Mouse (Mus musculus) hindbrain, embryonic 11.5 days (tissue): Measurements from ENCODE around the gene Pip5k1b. TPM values are rescaled to one million over a fixed set of nuclear protein-coding genes. Genes with fewer than 3 reads are reported as not detected.
A peak's percentile ranks its signal among the peaks of the same experiment; 100 is the strongest.

Experiments
- ATAC-seq: fragments of 200-750 bp; cut with Nextera tagmentation; 2 replicates; pipeline ENCODE4 v1.8.0; 2017; ENCODE audit warnings: mild to moderate bottlenecking, moderate TSS enrichment, moderate library complexity; ENCODE audit not compliant: low FRiP score
- DNase-seq: peaks from one replicate; pipeline ENCODE4 v3.0.0-alpha.2; 2015; ENCODE audit warnings: low spot score
- H3K27ac ChIP-seq: fragments of 300-500 bp; sonication (generic); 2 replicates; pipeline ENCODE4 v1.5.1; 2014; ENCODE audit warnings: mild to moderate bottlenecking, low read depth, low read length
- H3K27me3 ChIP-seq: fragments of 300-500 bp; sonication (generic); 2 replicates; pipeline ENCODE4 v1.6.1; 2014; ENCODE audit warnings: mild to moderate bottlenecking, low read length, moderate library complexity, mixed read lengths; ENCODE audit not compliant: control insufficient read depth, insufficient read depth
- H3K36me3 ChIP-seq: fragments of 300-500 bp; sonication (generic); 2 replicates; pipeline ENCODE4 v1.6.1; 2014; ENCODE audit warnings: mild to moderate bottlenecking, low read length, moderate library complexity, mixed read lengths; ENCODE audit not compliant: control insufficient read depth, insufficient read depth
- H3K4me1 ChIP-seq: fragments of 300-500 bp; sonication (generic); replicated peaks from 2 replicates; pipeline ENCODE4 v1.6.1; 2014; ENCODE audit warnings: low read length, mixed read lengths; ENCODE audit not compliant: control insufficient read depth, insufficient read depth
- H3K4me2 ChIP-seq: fragments of 300-500 bp; sonication (generic); replicated peaks from 2 replicates; pipeline ENCODE4 v1.6.1; 2014; ENCODE audit warnings: mild to moderate bottlenecking, low read depth, low read length
- H3K4me3 ChIP-seq: fragments of 300-500 bp; sonication (generic); 2 replicates; pipeline ENCODE4 v1.5.1; 2014; ENCODE audit warnings: low read depth, low read length
- H3K9ac ChIP-seq: fragments of 300-500 bp; sonication (generic); 2 replicates; pipeline ENCODE4 v1.6.1; 2014; ENCODE audit warnings: low read depth, low read length
- H3K9me3 ChIP-seq: fragments of 300-500 bp; sonication (generic); 2 replicates; pipeline ENCODE4 v1.6.1; 2016; ENCODE audit warnings: low read length; ENCODE audit not compliant: control insufficient read depth
- WGBS: fragments of 180-500 bp; shearing (Covaris S2); extraction: QIAGEN DNeasy Blood & Tissue Kit; methylation state at CpG from one replicate; pipeline ENCODE4 v1.1.7; 2014; 5-methylcytosine and 5-hydroxymethylcytosine counted together
- polyA plus RNA-seq: library from polyadenylated mRNA; unstranded; fragments of >200 nt; fragmentation: Nextera tagmentation; extraction: Ambion mirVana; gene quantifications from 2 replicates; pipeline ENCODE4 v1.2.1, GENCODE M21; 2014

Gene Pip5k1b
- 2.0 and 2.2 TPM in 2 replicates for polyA plus RNA-seq

- Histone ChIP-seq H3K9me3 (no peaks in the 10 kb centered on the region), H3K27me3 (peaks cover 9% of the 10 kb centered on the region), H3K36me3 (no peaks in the 10 kb centered on the region), H3K4me1 (no peaks in the 10 kb centered on the region; the same call in none of the 2 replicates), H3K4me2 (peak within 1 kb of the TSS; percentile 91), H3K9ac (peak within 1 kb of the TSS; percentile 70), H3K4me3 (peak within 1 kb of the TSS; percentile 82), H3K27ac (peak within 1 kb of the TSS; percentile 58)
- DNase-seq: peak; percentile 63
- 0% methylated on average over 12 of the region's 39 CpGs for WGBS
- peak; percentile 67 for ATAC-seq
Measured at GRCm38 (mm10) chr19:24555466-24555903, at the start of gene Pip5k1b. Gene Pip5k1b (minus strand): TSS chr19:24555872.

DNA sequence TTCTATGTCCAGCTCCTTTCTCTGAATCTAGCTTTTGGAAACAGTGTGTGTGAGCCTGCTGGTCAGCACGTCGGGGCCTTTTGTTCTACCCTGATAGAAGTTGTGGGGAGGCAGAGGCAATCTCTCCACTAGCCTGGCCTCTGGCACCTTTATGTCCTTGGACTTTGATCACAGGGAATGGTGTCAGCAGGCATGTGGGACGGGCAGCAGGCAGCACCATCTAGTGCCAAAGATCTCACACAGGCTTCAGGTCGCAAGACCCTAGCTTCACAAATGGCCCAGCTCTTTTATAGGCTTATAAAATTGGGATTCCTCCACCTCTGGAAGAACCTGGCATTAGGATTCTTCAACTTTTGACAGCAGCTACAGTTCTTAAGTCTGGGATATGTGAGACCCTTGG lies 48.4 kb upstream of the Pip5k1b start:
- Histone ChIP-seq H3K36me3 (no peaks in the 10 kb centered on the region), H3K4me3 (no peak overlapping the region), H3K9me3 (no peaks in the 10 kb centered on the region), H3K4me1 (no peaks in the 10 kb centered on the region), H3K9ac (no peak overlapping the region), H3K4me2 (no peak overlapping the region), H3K27me3 (no peaks in the 10 kb centered on the region), H3K27ac (no peak overlapping the region)
- ATAC-seq (no peak), DNase-seq (no peak)
- WGBS: 76% methylated on average over 4 of the region's 4 CpGs

GRCm38 (mm10) chr19:24603431-24603830 lies 47.8 kb upstream of the Pip5k1b start:
- Histone ChIP-seq H3K36me3 (no peaks in the 10 kb centered on the region), H3K4me3 (no peak overlapping the region), H3K9ac (no peak overlapping the region), H3K4me2 (no peak overlapping the region), H3K9me3 (no peaks in the 10 kb centered on the region), H3K27ac (no peak overlapping the region), H3K4me1 (no peaks in the 10 kb centered on the region), H3K27me3 (no peaks in the 10 kb centered on the region)
- DNase-seq: no peak
- no peak for ATAC-seq
- 88% methylated on average over 4 of the region's 4 CpGs for WGBS

DNA sequence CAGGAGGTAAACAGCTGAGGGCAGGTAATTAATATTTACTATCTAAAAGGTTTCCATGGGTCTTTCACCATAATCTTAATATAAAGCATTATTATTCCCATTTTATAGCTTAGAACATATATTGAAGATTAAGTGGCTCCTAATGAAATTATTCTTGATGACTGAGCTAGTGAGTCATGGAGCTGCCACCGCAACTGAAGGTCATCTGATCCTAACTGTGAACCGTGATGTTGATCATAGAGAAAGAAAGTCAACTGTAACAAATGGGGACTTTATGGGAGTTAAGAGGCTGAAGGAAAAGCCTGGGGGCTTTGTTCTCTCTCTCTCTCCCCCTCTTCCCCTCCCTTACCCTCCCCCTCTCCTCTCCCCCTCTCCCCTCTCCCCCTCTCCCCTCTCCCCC lies 31.1 kb upstream of the Pip5k1b start:
- Histone ChIP-seq H3K4me3 (no peak overlapping the region), H3K27ac (no peak overlapping the region), H3K27me3 (no peaks in the 10 kb centered on the region), H3K4me2 (no peak overlapping the region), H3K36me3 (no peaks in the 10 kb centered on the region), H3K4me1 (no peaks in the 10 kb centered on the region), H3K9me3 (no peaks in the 10 kb centered on the region), H3K9ac (no peak overlapping the region)
- ATAC-seq (no peak), DNase-seq (no peak)
- 50% methylated on average over 2 of the region's 2 CpGs for WGBS

DNA sequence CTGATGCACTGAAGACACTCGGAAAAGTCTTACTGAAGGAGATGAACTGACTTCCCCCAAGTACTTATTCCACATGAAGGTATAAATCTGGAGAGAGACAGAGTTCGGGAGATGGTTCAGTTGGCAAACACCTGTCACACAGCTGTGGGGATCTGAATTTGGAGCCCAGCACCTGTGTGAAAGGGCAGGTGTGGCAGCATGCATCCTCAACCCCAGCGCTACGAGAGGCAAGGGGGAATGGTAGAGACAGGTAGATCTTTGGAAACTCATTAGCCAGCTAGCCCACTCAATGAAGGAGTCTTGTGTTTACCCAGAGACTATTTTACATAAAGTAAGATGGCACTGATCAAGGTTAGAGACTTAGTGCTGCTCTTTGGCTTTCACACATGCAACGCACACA lies 29.5 kb upstream of the Pip5k1b start:
- Histone ChIP-seq H3K4me2 (no peak overlapping the region), H3K9me3 (no peaks in the 10 kb centered on the region), H3K4me3 (no peak overlapping the region), H3K4me1 (no peaks in the 10 kb centered on the region), H3K27me3 (no peaks in the 10 kb centered on the region), H3K9ac (no peak overlapping the region), H3K27ac (no peak overlapping the region), H3K36me3 (no peaks in the 10 kb centered on the region)
- DNase-seq: no peak
- no peak for ATAC-seq
- WGBS: 94% methylated on average over 5 of the region's 5 CpGs

DNA sequence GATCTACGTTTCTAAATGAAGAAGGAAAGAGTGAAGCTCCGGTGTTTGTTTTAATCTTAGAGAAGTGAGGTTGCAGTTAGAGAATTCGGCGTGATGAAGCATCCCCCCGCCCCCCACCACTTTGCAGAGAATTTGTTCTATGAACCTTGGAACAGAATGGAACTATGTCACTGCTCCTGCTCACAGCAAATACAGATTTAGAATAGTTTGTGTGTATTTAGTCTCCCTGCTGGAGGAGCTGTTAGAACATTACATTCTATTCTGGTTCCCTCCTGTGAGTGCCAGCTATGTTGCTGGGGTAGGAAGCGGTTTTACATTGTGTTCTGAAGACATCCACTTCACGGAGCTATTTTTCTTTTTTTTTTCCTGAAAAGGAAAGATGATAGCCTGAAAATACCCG lies 28.3 kb upstream of the Pip5k1b start:
- 81% methylated on average over 8 of the region's 8 CpGs for WGBS
- ATAC-seq (no peak), DNase-seq (no peak)
- no peaks in the 10 kb centered on the region for H3K27me3 ChIP-seq
- no peak overlapping the region for H3K9ac ChIP-seq
- no peak overlapping the region for H3K27ac ChIP-seq
- H3K36me3 ChIP-seq: no peaks in the 10 kb centered on the region
- H3K9me3 ChIP-seq: no peaks in the 10 kb centered on the region
- H3K4me1 ChIP-seq: no peaks in the 10 kb centered on the region
- H3K4me2 ChIP-seq: no peak overlapping the region
- no peak overlapping the region for H3K4me3 ChIP-seq

GRCm38 (mm10) chr19:24576125-24576524 lies 20.5 kb upstream of the Pip5k1b start:
- no peak overlapping the region for H3K4me3 ChIP-seq
- no peaks in the 10 kb centered on the region for H3K27me3 ChIP-seq
- H3K27ac ChIP-seq: no peak overlapping the region
- H3K36me3 ChIP-seq: no peaks in the 10 kb centered on the region
- 91% methylated on average over 13 of the region's 13 CpGs for WGBS
- no peak for ATAC-seq
- no peak overlapping the region for H3K4me2 ChIP-seq
- H3K4me1 ChIP-seq: no peaks in the 10 kb centered on the region
- H3K9me3 ChIP-seq: no peaks in the 10 kb centered on the region
- no peak for DNase-seq
- no peak overlapping the region for H3K9ac ChIP-seq

DNA sequence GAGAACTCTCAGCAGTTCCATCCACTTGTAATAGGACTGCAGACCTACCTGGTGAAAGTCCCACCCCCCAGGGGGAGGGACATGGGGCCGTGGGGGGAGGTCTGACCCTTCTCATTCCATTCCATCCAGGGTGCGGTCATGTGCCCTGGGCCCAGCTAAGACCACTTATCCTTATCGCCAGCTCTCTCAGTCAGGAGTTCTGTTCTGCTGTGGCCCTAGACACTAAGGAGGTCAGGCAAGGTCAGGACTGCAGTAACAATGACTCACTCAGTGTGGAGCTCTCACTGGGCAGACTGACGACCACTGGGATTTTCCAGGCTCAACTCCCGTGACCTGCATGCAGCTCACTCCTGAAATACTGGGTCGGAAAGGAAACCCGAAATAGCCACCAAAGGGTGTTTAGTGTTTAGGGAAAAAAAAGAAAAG lies 16.1 kb upstream of the Pip5k1b start:
- no peak overlapping the region for H3K27ac ChIP-seq
- DNase-seq (no peak), ATAC-seq (no peak)
- no peaks in the 10 kb centered on the region for H3K9me3 ChIP-seq
- no peak overlapping the region for H3K4me3 ChIP-seq
- no peak overlapping the region for H3K9ac ChIP-seq
- no peak overlapping the region for H3K4me2 ChIP-seq
- WGBS: 35% methylated on average over 7 of the region's 7 CpGs
- H3K4me1 ChIP-seq: no peaks in the 10 kb centered on the region
- no peaks in the 10 kb centered on the region for H3K36me3 ChIP-seq
- H3K27me3 ChIP-seq: no peaks in the 10 kb centered on the region

- H3K27ac ChIP-seq: no peak overlapping the region
- 86% methylated on average over 8 of the region's 8 CpGs for WGBS
- DNase-seq (no peak), ATAC-seq (no peak)
- no peaks in the 10 kb centered on the region for H3K27me3 ChIP-seq
- no peak overlapping the region for H3K4me3 ChIP-seq
- no peak overlapping the region for H3K4me2 ChIP-seq
- H3K36me3 ChIP-seq: no peaks in the 10 kb centered on the region
- no peaks in the 10 kb centered on the region for H3K9me3 ChIP-seq
- H3K9ac ChIP-seq: no peak overlapping the region
- H3K4me1 ChIP-seq: no peaks in the 10 kb centered on the region
Measured at GRCm38 (mm10) chr19:24570969-24571368, 15.3 kb upstream of the Pip5k1b start.
